Mouse (Mus musculus): ENCODE results near the gene Abcc10. TPM values are rescaled to one million over a fixed set of nuclear protein-coding genes. Genes with fewer than 3 reads are reported as not detected.

The Abcc10 gene
- 0.63 and 5.3 TPM in 2 replicates for total RNA-seq (2017)

GRCm38 (mm10) chr17:46327906-46328534 lies at the start of gene Abcc10:
Gene Abcc10 (minus strand): TSS chr17:46328352.
- ATAC-seq (replicated peaks; ENCODE audit: low read depth, poor library complexity, severe bottlenecking) = peak; percentile 98

- 0 out of 2 replicates have a peak, but pooled peaks have one; percentile 56 for ATAC-seq (replicated peaks; ENCODE audit: low read depth, poor library complexity, severe bottlenecking)
Measured at GRCm38 (mm10) chr17:46371783-46372182, 43.6 kb upstream of the Abcc10 start.

GRCm38 (mm10) chr17:46351026-46351700 lies 23.0 kb upstream of the Abcc10 start:
- ATAC-seq (replicated peaks; ENCODE audit: low read depth, poor library complexity, severe bottlenecking) = no peak

- peak; percentile 83 for ATAC-seq (replicated peaks; ENCODE audit: low read depth, poor library complexity, severe bottlenecking)
Measured at GRCm38 (mm10) chr17:46341208-46341607, 13.1 kb upstream of the Abcc10 start.

- 0 out of 2 replicates have a peak, but pooled peaks have one; percentile 34 for ATAC-seq (replicated peaks; ENCODE audit: low read depth, poor library complexity, severe bottlenecking)
Measured at GRCm38 (mm10) chr17:46336475-46336874, 8.3 kb upstream of the Abcc10 start.

GRCm38 (mm10) chr17:46328723-46329122 lies 571 bp upstream of the Abcc10 start:
- no peak for ATAC-seq (replicated peaks; ENCODE audit: low read depth, poor library complexity, severe bottlenecking)

GRCm38 (mm10) chr17:46327413-46327905 lies 693 bp downstream of the Abcc10 start:
- no peak for ATAC-seq (replicated peaks; ENCODE audit: low read depth, poor library complexity, severe bottlenecking)

GRCm38 (mm10) chr17:46322046-46322823 lies 5.9 kb downstream of the Abcc10 start:
- ATAC-seq (replicated peaks; ENCODE audit: low read depth, poor library complexity, severe bottlenecking) = no peak

GRCm38 (mm10) chr17:46320492-46320891 lies 7.7 kb downstream of the Abcc10 start:
- no peak for ATAC-seq (replicated peaks; ENCODE audit: low read depth, poor library complexity, severe bottlenecking)

- no peak for ATAC-seq (replicated peaks; ENCODE audit: low read depth, poor library complexity, severe bottlenecking)
Measured at GRCm38 (mm10) chr17:46315813-46316212, 12.3 kb downstream of the Abcc10 start.

- ATAC-seq (replicated peaks; ENCODE audit: low read depth, poor library complexity, severe bottlenecking) = no peak
Measured at GRCm38 (mm10) chr17:46313135-46313715, 14.9 kb downstream of the Abcc10 start.

- ATAC-seq (replicated peaks; ENCODE audit: low read depth, poor library complexity, severe bottlenecking) = no peak
Measured at GRCm38 (mm10) chr17:46310515-46310914, 17.6 kb downstream of the Abcc10 start.

- no peak for ATAC-seq (replicated peaks; ENCODE audit: low read depth, poor library complexity, severe bottlenecking)
Measured at GRCm38 (mm10) chr17:46309835-46310234, 18.3 kb downstream of the Abcc10 start.

GRCm38 (mm10) chr17:46306956-46307355 lies 21.2 kb downstream of the Abcc10 start:
- no peak for ATAC-seq (replicated peaks; ENCODE audit: low read depth, poor library complexity, severe bottlenecking)

- no peak for ATAC-seq (replicated peaks; ENCODE audit: low read depth, poor library complexity, severe bottlenecking)
Measured at GRCm38 (mm10) chr17:46304184-46304583, 24.0 kb downstream of the Abcc10 start.

- ATAC-seq (replicated peaks; ENCODE audit: low read depth, poor library complexity, severe bottlenecking) = no peak
Measured at GRCm38 (mm10) chr17:46301892-46302291, 26.3 kb downstream of the Abcc10 start.

GRCm38 (mm10) chr17:46298220-46298913 lies 29.8 kb downstream of the Abcc10 start:
- peak; percentile 82 for ATAC-seq (replicated peaks; ENCODE audit: low read depth, poor library complexity, severe bottlenecking)

GRCm38 (mm10) chr17:46297364-46298219 lies 30.6 kb downstream of the Abcc10 start, which contains the start of gene Dlk2:
Gene Dlk2 (plus strand): TSS chr17:46297421.
- ATAC-seq (replicated peaks; ENCODE audit: low read depth, poor library complexity, severe bottlenecking) = 0 out of 2 replicates have a peak, but pooled peaks have one; percentile 22

- no peak for ATAC-seq (replicated peaks; ENCODE audit: low read depth, poor library complexity, severe bottlenecking)
Measured at GRCm38 (mm10) chr17:46297028-46297363, 31.2 kb downstream of the Abcc10 start.

Data from common myeloid progenitor, adult 5-6 weeks (primary cell).